Mouse (Mus musculus) kidney, embryonic 16.5 days (tissue): ENCODE data around the gene Nfkbie. TPM values are rescaled to one million over a fixed set of nuclear protein-coding genes. Genes with fewer than 3 reads are reported as not detected.

ENCODE experiments used
- ATAC-seq: fragments of 200-750 bp; cut with Nextera tagmentation; 2 replicates; pipeline ENCODE4 v1.8.0; 2017; ENCODE audit warnings: moderate TSS enrichment; ENCODE audit not compliant: low FRiP score, low TSS enrichment
- H3K27ac ChIP-seq: fragments of 300-500 bp; sonication (generic); 2 replicates; pipeline ENCODE4 v1.5.1; 2014; ENCODE audit warnings: low read length
- H3K27me3 ChIP-seq: fragments of 300-500 bp; sonication (generic); 2 replicates; pipeline ENCODE4 v1.6.1; 2014; ENCODE audit warnings: low read length, control low read depth, mixed read lengths; ENCODE audit not compliant: insufficient read depth
- H3K36me3 ChIP-seq: fragments of 300-500 bp; sonication (generic); 2 replicates; pipeline ENCODE4 v1.6.1; 2014; ENCODE audit warnings: low read length, control low read depth, mixed read lengths; ENCODE audit not compliant: insufficient read depth
- H3K4me1 ChIP-seq: fragments of 300-500 bp; sonication (generic); 2 replicates; pipeline ENCODE4 v1.6.1; 2014; ENCODE audit warnings: low read length, control low read depth, mixed read lengths; ENCODE audit not compliant: insufficient read depth
- H3K4me2 ChIP-seq: fragments of 300-500 bp; sonication (generic); replicated peaks from 2 replicates; pipeline ENCODE4 v1.6.1; 2014; ENCODE audit warnings: low read depth, low read length
- H3K4me3 ChIP-seq: fragments of 300-500 bp; sonication (generic); 2 replicates; pipeline ENCODE4 v1.5.1; 2014; ENCODE audit warnings: mild to moderate bottlenecking, low read length
- H3K9ac ChIP-seq: fragments of 300-500 bp; sonication (generic); replicated peaks from 2 replicates; pipeline ENCODE4 v1.6.1; 2014; ENCODE audit warnings: low read length
- H3K9me3 ChIP-seq: fragments of 300-500 bp; sonication (generic); 2 replicates; pipeline ENCODE4 v1.6.1; 2016; ENCODE audit warnings: low read length, control low read depth
- WGBS: fragments of 180-500 bp; shearing (Covaris S2); extraction: QIAGEN DNeasy Blood & Tissue Kit; methylation state at CpG from one replicate; pipeline ENCODE4 v1.1.7; 2014; 5-methylcytosine and 5-hydroxymethylcytosine counted together
- polyA plus RNA-seq: library from polyadenylated mRNA; unstranded; fragments of >200 nt; fragmentation: Nextera tagmentation; extraction: Ambion mirVana; gene quantifications from 2 replicates; pipeline ENCODE4 v1.2.1, GENCODE M21; 2015

The Nfkbie gene
- polyA plus RNA-seq, 1 experiment from 2014 or later, result 5.9 TPM

DNA sequence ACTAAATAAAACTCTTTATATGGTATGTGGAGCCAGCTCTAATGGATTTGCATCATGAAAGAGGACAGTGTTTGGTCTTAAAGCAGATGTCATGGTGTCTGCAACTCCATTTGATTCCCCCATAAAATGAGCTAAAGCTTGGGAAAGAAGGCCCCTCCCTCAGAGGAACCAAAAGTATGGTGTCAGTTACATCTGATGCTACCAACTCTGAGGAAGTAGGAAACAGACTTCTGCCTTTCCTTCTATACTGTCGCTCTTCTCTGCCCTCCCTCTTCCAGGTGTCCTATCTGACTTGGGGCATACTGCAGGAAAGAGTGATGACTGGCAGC lies 10.5 kb downstream of the Nfkbie start:
- Histone ChIP-seq H3K27ac (no peak overlapping the region), H3K9ac (no peak overlapping the region), H3K36me3 (peaks cover 46% of the 10 kb centered on the region), H3K27me3 (no peaks in the 10 kb centered on the region), H3K9me3 (no peaks in the 10 kb centered on the region), H3K4me3 (no peak overlapping the region), H3K4me1 (peaks cover 40% of the 10 kb centered on the region), H3K4me2 (no peak overlapping the region)
- 72% methylated on average over 1 of the region's 1 CpGs for WGBS
- no peak for ATAC-seq

DNA sequence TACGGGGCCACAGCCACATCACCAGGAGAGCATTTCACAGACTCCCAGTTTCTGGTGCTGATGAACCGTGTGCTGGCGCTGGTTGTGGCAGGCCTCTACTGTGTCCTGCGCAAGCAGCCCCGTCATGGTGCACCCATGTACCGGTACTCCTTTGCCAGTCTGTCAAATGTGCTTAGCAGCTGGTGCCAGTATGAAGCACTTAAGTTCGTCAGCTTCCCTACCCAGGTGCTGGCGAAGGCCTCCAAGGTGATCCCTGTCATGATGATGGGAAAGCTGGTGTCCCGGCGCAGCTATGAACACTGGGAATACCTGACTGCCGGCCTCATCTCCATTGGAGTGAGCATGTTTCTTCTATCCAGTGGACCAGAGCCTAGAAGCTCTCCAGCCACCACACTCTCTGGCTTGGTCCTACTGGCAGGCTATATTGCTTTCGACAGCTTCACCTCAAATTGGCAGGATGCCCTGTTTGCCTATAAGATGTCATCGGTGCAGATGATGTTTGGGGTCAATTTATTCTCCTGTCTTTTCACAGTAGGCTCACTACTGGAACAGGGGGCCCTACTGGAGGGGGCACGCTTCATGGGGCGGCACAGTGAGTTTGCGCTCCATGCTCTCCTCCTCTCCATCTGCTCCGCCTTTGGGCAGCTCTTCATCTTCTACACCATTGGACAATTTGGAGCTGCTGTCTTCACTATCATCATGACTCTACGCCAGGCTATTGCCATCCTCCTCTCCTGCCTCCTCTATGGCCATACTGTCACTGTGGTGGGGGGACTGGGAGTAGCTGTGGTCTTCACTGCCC lies 11.1 kb downstream of the Nfkbie start:
- peak overlapping the region; percentile 20; the same call in 1 of the 2 replicates for H3K27ac ChIP-seq
- H3K9me3 ChIP-seq, result no peaks in the 10 kb centered on the region
- 65% methylated on average over 18 of the region's 18 CpGs for WGBS
- H3K9ac ChIP-seq, result peak overlapping the region; percentile 7; the same call in 1 of the 2 replicates
- H3K4me3 ChIP-seq, result no peak overlapping the region
- no peak for ATAC-seq
- H3K36me3 ChIP-seq, result peaks cover 52% of the 10 kb centered on the region
- H3K4me2 ChIP-seq, result no peak overlapping the region
- peaks cover 46% of the 10 kb centered on the region for H3K4me1 ChIP-seq
- H3K27me3 ChIP-seq, result no peaks in the 10 kb centered on the region

DNA sequence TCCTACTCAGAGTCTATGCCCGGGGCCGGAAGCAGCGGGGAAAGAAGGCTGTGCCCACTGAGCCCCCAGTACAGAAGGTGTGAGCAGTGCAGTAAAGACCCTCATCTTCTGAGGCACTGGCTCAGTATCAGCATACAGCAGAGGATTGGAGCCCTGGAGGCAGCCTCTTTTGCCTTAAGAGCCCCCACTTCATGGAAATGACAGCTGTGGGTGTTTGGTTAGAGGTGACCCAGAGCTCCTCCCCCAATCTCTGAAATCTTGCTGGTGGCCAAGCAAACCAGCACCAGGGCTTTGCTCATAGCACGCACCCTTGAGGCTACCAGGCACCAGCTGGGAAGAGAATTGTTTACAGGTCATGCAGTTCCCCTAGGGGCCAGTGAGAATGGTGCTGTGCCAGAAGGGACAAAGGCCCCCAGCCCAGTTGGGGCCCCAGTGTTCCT lies 11.7 kb downstream of the Nfkbie start:
- H3K36me3 ChIP-seq, result peaks cover 53% of the 10 kb centered on the region
- no peak for ATAC-seq
- WGBS, result 26% methylated on average over 4 of the region's 4 CpGs

DNA sequence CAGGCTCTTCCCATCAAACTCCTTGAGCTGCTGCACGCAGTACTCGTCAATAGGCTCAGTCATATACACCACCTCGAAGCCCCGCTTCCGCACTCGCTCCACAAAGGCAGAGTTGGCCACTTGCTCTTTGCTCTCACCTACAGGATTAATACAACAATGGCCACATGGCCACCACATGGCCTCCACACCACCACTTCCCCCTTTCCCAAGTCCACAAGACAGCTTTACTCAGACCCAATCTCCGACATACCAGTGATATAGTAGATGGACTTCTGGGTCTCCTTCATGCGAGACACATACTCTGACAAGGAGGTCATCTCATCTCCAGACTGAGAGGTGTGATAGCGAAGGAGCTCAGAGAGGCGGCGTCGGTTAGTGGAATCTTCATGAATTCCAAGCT lies 13.5 kb downstream of the Nfkbie start:
- H3K27me3 ChIP-seq, result no peaks in the 10 kb centered on the region
- WGBS, result 83% methylated on average over 12 of the region's 12 CpGs
- no peak for ATAC-seq
- H3K4me3 ChIP-seq, result no peak overlapping the region
- H3K4me1 ChIP-seq, result peaks cover 50% of the 10 kb centered on the region
- no peak overlapping the region for H3K4me2 ChIP-seq
- H3K27ac ChIP-seq, result no peak overlapping the region
- no peaks in the 10 kb centered on the region for H3K9me3 ChIP-seq
- peaks cover 53% of the 10 kb centered on the region for H3K36me3 ChIP-seq
- H3K9ac ChIP-seq, result no peak overlapping the region

More for the DNA sequence above, 11.7 kb downstream of the Nfkbie start:
- no peak overlapping the region for H3K4me2 ChIP-seq
- peak overlapping the region; percentile 6; the same call in 1 of the 2 replicates for H3K9ac ChIP-seq
- no peak overlapping the region for H3K4me3 ChIP-seq
- no peaks in the 10 kb centered on the region for H3K9me3 ChIP-seq
- no peaks in the 10 kb centered on the region for H3K27me3 ChIP-seq
- peaks cover 50% of the 10 kb centered on the region for H3K4me1 ChIP-seq
- peak overlapping the region; percentile 20; the same call in 1 of the 2 replicates for H3K27ac ChIP-seq

DNA sequence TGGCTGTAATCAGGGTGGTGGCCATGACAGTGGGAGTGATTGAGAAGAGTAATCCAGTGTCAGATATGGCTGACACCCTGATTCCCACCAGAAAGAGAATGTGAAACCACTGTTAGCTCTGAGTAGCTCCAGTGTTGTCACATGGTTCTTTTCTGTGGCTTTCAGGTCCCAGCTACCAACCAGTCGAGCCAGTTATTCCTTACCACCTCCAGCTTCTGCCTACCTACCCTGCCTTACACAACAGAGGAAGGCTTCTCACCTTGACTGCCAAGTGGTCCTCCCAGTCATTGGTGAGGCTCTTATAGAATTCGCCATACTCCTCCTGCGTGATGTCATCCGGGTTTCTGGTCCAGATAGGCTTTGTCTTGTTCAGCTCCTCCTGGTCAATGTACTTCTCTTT lies 14.5 kb downstream of the Nfkbie start:
- H3K9ac ChIP-seq, result no peak overlapping the region
- H3K4me2 ChIP-seq, result no peak overlapping the region
- no peak overlapping the region for H3K4me3 ChIP-seq
- H3K4me1 ChIP-seq, result peaks cover 54% of the 10 kb centered on the region
- 85% methylated on average over 4 of the region's 4 CpGs for WGBS
- no peaks in the 10 kb centered on the region for H3K27me3 ChIP-seq
- H3K36me3 ChIP-seq, result peaks cover 53% of the 10 kb centered on the region
- ATAC-seq, result no peak
- no peak overlapping the region for H3K27ac ChIP-seq
- H3K9me3 ChIP-seq, result no peaks in the 10 kb centered on the region

DNA sequence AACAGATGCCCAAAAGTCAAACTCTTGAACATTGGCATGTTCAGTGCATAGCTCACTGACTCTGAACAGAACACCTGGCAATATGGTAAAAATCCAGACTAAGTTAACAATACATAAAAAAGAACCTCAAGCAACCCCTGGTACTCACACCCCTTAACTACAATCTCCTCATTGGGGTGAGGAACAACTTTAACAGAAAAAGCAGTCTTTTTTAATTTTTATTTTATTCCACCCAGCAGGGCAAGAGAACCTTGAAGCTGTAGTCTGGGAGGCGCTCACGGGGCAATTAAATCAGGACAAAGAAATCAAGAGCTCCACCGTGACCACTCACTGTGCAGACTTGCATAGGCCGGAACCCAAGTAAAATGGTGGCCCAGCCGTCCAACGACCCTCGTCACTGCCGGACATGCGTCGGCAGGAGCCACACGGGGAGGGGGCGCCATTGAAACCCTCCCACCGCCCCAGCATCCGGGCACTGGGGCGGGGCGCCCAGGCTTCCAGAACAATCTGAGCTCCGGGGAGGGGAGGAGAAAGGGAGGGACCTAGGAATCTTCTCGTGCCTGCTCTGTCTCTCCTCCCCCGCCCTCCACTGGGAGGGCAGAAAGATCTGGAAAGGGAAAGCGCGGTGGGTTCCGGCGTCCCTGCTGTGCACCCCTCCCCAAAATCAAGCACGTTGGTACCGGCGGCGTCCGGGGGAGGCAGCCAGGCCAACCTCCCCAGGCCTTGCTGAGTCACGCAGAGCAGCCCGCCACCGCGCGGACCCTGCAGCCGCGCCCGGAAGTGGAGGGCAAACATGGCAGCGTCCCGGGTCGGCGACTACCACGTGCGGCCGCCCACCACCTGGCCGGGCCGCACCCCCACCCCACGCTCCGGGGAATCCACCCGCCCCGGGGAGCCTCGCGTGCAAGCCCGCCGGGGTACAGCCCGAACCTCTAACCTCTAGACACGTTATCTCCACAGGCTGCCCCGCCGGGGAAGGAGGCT lies 16.9 kb downstream of the Nfkbie start:
- H3K9ac ChIP-seq, result peak overlapping the region; percentile 100
- peak overlapping the region; percentile 72 for H3K4me2 ChIP-seq
- H3K36me3 ChIP-seq, result peaks cover 41% of the 10 kb centered on the region
- H3K27ac ChIP-seq, result peak overlapping the region; percentile 98
- H3K4me1 ChIP-seq, result peaks cover 43% of the 10 kb centered on the region
- no peaks in the 10 kb centered on the region for H3K27me3 ChIP-seq
- H3K4me3 ChIP-seq, result peak overlapping the region; percentile 100
- no peaks in the 10 kb centered on the region for H3K9me3 ChIP-seq
- WGBS, result under 1% methylated on average over 55 of the region's 57 CpGs
- peak; percentile 62 for ATAC-seq

DNA sequence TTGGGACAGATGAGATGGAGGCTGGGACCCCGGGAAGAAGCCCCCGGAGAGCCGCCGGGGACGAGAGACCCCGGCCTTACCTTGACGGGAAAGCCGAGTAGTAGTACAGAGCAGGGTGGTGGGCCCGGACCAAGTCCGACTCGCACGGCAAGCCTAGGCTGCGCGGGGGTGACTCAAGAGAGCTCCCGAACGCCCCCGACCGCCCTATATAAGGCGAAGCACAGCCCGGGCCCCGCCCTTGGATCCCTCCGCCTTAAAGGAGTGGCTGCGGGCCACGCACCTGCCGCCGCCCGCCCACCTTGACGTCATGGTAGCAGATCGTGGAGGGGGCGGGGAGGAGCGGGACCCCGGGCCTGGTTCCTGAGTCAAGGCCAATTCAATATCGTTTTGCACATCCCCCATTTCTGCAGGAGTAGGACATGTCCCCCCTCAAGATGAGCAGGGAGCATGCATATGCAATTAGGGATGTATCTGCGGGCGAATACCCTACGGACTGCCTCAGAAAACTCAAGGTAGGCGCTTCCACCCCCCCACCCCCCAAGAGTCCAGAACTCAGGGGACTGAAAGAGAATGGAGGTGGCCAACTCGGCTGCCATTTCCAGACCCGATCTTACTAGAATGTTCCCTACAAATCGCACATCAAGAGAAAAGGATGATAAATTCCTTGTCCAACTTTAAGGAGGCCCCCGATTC lies 17.7 kb downstream of the Nfkbie start, which contains the start of gene Hsp90ab1:
Hsp90ab1 (minus strand) TSS at position 185 of the 693 bp plus-strand sequence.
- Histone ChIP-seq H3K4me2 (peak within 1 kb of the TSS; percentile 72), H3K9ac (peak within 1 kb of the TSS; percentile 100), H3K27me3 (no peaks in the 10 kb centered on the region), H3K36me3 (peaks cover 35% of the 10 kb centered on the region), H3K4me3 (peak within 1 kb of the TSS; percentile 100), H3K27ac (peak within 1 kb of the TSS; percentile 98), H3K4me1 (peaks cover 43% of the 10 kb centered on the region), H3K9me3 (no peaks in the 10 kb centered on the region)
- peak; percentile 88 for ATAC-seq
- WGBS, result under 1% methylated on average over 41 of the region's 41 CpGs

DNA sequence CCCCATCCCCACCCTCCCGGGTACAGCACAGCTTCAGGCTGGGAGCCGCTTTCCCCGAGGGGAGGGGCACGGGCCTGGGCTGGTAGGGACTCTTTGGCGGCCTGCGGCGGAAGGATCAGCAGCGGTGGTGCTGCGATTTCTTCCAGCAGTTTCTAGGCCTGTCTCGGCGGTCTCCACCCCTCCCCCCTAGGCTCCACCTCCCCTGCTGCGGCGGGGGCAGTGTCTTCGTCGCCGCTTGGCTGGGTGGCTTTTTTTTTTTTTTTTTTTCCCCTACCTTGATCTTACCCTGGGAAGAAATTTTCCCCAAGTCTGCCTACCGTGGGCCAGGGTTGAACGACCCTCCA lies 18.2 kb downstream of the Nfkbie start:
- Histone ChIP-seq H3K9me3 (no peaks in the 10 kb centered on the region), H3K4me2 (peak overlapping the region; percentile 62), H3K36me3 (peaks cover 30% of the 10 kb centered on the region), H3K27ac (peak overlapping the region; percentile 98), H3K27me3 (no peaks in the 10 kb centered on the region), H3K9ac (peak overlapping the region; percentile 100), H3K4me1 (peaks cover 43% of the 10 kb centered on the region), H3K4me3 (peak overlapping the region; percentile 100)
- under 1% methylated on average over 18 of the region's 18 CpGs for WGBS
- ATAC-seq, result peak; percentile 67

DNA sequence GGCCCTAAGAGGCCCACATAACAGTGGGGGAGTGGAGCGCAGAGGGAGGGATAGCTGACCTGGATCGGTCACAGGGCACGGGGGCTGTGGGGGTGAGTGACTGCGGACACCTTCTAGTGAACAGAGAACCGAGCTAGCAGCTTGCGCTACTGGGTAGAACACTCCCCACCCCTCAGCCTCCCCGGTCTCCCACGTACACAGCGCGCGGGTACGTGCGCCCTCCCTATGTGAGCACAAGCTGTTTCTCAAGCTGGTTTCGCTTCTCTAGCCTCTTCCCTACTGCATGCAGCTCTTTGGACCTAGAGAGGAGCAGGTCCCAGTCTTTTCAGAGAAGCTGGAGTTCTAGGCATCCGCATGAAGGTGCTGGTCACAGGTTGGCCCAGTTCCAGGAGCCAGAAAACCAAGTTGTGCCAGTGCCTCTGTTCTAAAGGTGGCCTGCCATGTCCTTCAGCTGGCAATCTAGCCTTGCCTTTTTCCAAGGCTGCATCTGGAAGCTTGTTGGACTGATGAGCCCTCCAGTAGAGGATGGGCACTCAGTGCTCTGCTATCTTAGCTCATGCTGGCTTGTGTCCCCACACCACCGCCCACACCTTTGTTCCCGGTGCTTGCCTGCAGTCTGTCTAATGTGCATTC lies 18.7 kb downstream of the Nfkbie start:
- H3K36me3 ChIP-seq, result peaks cover 25% of the 10 kb centered on the region
- peak overlapping the region; percentile 100 for H3K9ac ChIP-seq
- ATAC-seq, result peak; percentile 64
- H3K4me2 ChIP-seq, result peak overlapping the region; percentile 62
- H3K4me3 ChIP-seq, result peak overlapping the region; percentile 100
- peaks cover 40% of the 10 kb centered on the region for H3K4me1 ChIP-seq
- H3K27me3 ChIP-seq, result no peaks in the 10 kb centered on the region
- H3K27ac ChIP-seq, result peak overlapping the region; percentile 98
- 2% methylated on average over 17 of the region's 17 CpGs for WGBS
- no peaks in the 10 kb centered on the region for H3K9me3 ChIP-seq
